Mouse (Mus musculus): ENCODE measurements around the gene Il25.
"Not testable (repeated sequence)": the region's sequence is repeated elsewhere in the genome, so short reads cannot be mapped to it uniquely, and the experiment has no call there.

Il25 gene

DNA sequence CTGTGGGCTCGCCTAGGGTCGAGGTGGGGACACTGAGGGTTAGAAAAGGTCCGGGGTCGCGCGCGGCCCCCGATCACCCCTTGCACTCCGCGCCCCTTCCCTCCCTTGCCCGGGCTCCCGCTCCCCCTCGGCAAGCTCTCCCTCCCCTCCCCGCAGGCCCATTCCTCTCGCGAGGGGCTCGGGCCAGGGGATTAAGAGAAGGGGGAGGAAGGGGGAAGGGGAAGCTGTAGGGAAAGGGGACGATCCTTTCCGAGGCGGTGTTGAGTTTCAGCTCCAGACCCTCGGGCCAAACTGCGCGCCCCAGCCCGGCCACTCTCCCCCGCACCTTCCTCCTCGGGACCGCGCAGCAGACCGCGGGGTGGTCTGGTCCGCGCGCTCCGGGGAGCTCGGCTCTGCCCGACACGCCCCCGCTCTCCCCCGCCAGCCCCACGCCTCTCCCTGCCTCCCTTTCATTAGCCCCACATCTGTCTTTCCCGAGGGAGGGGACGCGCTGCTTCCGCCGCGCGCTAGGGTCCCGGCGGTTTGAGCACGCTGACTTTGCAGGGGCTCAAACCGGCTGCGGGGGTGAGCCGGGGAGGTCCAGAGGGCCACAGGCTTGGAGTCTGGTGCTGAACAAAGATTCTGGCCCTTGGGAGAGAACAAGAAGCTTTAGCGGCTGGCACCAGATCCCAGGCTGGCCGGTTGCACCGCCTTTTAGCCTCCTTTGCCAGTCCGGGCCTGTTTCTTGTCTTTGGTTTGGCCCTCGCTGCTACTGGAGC lies 5.9 kb upstream of the Il25 start:
- DNase-seq (ENCODE audit: low read depth, low spot score): peak; percentile 89

DNA sequence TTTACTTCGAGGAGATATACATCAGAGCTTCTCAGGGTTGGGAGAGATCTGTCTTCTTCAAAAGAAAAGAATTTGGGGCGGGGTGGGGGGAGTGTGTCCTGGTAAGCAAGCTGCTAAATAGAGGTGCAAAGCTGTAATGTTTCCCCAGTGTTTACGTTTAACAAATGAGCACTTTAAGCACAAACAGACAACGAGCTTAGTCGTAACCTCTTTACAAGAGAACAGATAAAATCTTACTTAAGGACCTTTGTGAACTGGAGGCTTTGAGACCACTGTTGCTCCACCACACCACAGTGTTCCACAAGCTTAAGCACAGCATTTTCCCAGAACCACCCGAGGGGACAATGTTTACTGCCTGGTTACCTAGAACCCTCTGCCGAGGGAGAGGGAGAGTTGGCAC lies 5.2 kb upstream of the Il25 start:
- no peak for DNase-seq (ENCODE audit: low read depth, low spot score)

DNA sequence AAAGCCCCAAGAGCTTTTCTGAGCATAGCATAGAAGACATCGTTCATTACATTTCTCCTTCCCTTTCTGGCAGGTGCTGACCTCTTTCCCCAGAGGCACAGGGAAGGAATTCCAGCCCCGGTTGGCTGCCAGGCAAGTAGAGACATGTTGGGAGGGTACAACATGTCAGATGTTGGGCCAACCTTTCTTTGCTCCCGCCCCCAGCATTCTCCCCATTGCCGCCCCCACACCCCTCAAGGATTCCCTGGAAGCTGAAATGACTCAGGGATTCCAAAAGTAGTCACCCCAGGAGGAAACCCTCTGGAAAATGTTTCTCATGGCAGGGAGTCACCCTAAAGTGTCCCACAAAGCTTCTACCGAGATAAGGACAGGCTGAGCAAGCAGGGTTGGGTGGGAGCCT lies 2.7 kb upstream of the Il25 start:
- peak; percentile 49 for DNase-seq (ENCODE audit: low read depth, low spot score)

DNA sequence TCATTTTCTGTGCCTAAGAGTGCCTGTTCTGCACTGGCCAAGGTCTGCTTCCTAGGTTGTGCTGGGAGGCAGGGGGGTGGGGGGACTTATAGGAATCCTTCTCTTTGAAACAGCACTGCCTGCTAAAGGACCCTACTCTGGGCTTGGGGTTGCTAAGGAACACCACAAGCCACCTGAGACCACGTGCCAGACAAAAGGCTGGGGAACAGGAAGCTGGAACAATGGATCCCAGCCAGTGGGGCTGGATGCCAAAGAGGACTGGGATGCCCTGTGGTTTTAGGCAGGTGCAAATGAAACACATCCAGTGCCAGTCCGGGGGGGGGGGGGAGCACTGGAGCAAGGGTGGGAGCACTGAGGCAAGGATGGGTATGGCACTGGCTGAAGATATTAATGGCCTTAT lies 2.1 kb upstream of the Il25 start:
- DNase-seq (ENCODE audit: low read depth, low spot score): peak; percentile 89

DNA sequence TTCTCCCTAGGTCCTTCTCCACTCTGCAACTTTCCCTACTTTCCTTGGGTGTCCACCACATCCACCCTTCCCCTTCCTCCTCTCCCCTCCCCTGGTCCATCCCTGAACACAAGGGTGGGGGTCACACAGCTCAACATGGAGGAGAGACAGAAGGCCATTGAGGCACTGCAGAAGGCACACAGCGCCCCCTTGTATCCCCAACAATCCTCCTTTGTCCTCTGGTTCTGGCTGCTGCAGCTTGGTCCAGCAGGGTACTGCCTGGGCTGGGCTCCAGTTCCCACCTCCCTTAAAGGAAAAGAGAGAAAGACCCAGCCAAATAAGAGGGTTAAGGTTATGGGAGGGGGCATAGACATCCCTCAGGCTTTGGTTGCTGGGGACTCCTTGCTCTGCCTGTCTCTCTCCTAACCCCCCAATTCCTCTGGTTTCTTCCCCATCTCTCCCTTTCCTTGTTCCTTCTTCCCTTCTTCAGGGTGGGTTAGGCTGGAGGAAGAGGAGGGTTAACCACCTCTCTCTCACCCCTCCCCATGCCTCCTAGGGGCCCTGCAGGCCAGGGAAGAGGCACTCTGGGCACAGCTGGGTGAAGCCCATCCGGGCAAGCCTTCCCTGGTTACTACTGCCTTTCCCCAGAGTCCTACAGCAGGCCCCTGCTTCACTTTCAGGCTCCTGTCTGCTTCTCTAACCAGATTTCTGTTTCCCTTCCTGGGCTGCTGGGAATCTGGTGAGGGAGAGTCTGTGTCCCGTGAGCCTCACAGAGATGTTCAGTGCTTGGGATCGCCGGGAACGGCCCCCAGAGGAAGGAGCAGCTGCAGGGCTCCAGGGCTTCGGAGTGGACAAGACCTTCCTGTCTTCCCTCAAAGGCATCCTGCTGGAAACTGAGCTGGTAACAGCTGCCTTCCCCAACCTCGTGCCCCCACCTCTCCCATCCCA lies 3.7 kb downstream of the Il25 start, which contains the start of gene Cmtm5:
Gene Cmtm5 (plus strand): TSS at position 358 of the 927 bp plus-strand sequence.
- DNase-seq (ENCODE audit: low read depth, low spot score): no peak

DNA sequence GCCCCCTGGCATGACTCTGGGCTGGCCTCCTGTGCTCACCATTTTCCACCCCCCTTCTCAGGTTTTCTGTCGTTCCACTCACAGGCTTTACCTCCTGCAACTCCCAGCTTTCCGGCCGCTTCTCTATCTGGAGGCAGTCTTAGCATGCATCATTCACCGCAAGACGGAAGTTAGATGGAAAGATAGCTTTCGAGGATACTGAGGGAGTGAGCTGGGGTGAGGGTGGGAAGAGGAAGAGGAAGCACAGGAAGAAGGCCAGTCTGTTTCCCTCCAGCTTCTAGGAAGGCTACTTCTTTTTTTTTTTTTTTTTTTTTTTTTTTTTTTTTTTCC lies 4.3 kb downstream of the Il25 start:
- DNase-seq (ENCODE audit: low read depth, low spot score): no peak

DNA sequence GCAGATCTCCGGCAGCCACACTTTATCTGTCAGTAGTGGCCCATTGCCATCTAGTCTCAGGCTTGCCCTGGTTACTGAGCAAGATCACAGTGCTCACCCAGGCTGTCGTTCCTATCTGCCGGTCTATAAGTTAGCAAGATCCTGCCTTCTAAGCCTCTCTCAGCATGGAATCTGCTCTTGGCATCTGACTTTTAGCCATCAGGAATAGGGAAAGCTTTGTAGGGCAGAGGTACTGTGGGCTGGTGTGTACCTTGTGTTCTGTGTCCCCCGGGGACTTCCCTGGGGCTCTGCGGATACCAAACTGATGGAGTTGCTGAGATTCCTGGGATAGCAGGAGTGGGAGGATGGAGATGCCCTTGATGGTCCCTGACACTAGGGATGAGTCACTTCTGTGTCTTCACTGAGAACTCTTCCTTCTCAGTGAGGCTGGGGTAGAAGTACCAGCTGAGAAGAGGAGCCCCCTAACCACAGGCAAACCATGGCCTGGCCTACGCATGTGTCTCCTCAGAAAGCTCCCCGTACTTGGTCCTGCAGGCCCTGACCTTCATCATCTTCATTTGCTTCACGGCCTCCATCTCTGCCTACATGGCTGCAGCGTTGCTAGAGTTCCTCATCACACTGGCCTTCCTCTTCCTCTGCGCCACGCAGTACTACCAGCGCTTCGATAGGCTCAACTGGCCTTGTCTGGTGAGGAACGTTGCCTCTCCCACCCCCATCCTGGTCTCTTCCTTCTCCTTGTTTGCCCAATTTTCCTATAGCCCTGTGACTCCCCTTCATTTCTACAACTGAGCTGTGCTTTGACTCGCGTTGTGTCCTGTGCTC lies 5.1 kb downstream of the Il25 start:
- no peak for DNase-seq (ENCODE audit: low read depth, low spot score)

DNA sequence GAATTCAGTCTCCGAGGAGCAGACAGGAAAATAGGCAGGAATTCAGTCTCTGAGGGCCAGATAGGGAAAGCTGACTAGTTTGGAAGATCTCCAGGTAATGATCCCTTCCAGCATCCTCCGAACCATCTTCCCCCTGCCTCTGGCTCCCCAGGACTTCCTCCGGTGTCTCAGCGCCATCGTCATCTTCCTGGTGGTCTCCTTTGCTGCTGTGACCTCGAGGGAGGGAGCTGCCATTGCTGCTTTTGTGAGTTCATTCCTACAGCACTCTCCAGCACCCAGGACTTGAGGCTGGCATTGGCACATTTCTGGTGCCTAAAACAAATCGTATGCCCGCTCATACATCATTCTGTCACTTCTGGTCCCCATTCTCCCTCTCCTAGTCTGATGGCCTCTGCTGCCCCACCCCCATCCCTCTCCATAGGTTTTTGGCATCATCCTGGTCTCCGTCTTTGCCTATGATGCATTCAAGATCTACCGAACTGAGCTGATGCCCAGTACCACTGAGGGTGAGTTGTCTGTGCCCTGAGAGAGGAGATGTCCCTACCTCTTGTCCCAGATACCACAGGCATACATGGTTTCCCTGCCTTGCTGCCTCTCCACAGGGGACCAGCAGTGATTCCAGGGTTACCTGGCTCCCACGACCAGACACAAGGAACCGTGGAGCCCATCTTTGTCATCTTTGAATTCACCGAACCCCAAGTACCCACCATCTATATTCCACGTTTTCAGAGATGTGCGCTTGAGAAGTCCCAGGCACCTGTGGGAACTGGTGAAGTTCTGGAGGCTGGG lies 6.1 kb downstream of the Il25 start:
- DNase-seq (ENCODE audit: low read depth, low spot score): no peak

DNA sequence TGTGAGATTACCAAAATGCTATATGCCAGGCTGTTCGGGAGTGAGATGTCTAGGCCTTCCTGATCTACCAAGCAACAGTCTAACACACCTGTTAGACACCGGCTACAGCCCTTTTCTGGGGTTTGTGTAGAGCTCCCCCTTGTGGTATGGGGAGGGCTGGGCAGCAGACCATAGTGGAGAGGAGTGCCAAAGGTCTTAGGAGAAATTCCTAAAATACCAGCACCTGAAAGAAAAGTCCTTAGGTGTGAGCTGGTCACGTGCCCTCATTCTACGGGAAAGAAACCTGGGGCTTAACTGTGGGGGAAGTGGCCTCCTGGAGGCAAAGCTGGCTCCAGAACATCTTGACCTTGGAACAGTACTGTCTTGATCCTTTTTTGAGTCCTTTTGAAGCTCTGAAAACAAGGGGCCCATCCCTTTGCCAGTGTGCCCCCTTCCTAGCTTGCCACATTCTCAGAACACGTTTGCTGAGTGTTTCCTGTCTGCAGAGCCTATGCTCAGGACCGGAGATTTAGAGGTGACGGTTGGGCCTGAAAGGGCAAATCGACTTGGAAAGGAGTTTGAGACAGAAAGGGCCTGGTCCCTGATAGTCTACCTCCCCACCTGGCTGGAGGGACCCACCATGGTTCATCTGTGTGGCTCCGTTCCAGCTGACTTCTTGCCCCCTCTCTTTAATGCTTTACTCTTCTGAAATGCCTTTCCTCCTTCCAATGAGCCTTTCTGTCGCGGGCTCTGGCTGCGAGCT lies 7.1 kb downstream of the Il25 start:
- peak; percentile 97 for DNase-seq (ENCODE audit: low read depth, low spot score)

DNA sequence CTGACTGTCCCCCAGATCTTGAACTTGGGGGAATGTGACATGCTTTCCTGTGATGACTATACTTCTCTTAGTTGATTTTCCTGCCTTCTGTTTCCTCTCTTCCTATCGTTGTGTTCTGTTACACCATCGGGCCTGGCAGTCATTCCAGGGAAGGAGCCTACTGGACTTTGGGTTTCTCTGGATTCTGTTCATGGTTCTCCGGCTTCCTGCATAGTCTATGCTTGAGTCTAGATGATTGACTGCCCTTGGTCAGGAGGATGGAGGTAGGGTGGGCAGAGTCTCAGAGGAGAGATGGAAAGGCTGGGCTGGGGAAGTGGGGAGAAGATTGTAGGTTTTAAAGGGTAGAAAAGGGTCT lies 7.7 kb downstream of the Il25 start:
- DNase-seq (ENCODE audit: low read depth, low spot score): no peak

DNA sequence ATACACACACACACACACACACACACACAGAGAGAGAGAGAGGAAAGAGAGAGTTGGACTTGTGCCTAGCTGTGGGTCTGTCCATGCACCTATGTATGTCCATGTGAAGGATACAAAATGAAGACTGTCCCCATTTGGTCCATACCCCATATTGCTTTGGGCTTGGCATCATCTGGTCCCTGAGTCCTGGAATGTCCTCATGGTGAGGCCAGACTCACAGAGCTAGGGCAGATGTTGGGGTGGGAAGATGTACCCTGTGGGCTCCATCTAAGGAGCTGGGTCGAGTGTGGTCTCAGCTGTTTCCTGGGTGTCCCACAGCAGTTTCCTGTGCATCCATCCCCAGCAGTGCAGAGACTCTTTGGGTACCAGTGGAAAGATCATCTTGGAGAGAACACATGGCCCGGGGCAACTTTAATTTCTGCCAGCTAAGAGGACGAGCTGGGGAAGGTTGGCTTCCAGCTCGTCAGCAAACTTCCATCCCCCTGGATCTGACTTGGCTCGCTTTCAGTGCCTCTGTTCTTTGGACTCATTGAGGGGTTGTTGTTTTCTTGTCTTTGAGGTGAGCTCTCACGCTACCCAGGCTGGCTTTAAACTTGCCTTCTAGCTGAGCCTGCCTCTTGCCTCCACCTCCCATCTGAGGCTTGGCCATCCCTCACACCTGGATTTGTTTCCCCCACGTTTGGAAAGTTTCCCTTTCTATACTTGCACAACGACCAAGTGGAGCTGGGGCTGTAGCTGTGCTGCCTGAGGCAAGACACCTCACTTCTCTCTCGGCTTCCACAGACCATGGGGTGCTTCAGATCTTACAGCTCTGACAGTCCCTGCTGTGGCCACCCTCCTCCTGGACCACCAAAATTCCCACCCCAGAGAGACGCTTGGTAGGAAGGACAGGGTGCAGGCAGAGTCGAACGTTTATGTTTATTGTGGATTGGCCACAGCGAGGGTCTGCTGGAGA lies 8.8 kb downstream of the Il25 start:
- no peak for DNase-seq (ENCODE audit: low read depth, low spot score)

DNA sequence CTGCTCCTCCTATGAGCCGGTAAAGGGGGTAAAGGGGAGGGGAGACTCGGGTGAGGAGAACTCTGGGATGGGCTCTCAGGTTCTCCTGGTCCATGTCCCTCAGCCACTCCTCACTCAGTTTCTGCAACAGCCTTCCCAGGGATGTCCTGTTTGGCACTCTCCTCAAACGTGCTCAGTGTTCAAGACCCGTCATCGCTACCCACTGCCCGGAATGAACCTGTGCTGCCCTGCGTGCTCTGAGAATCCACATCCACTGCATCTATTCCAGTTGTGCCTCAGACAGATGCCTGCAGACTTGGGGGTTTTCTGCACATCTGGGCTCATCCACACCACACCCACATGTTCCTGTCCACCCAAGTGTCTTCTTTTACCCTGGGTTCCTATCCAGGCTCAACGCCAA lies 10.0 kb downstream of the Il25 start:
- DNase-seq (ENCODE audit: low read depth, low spot score): no peak

DNA sequence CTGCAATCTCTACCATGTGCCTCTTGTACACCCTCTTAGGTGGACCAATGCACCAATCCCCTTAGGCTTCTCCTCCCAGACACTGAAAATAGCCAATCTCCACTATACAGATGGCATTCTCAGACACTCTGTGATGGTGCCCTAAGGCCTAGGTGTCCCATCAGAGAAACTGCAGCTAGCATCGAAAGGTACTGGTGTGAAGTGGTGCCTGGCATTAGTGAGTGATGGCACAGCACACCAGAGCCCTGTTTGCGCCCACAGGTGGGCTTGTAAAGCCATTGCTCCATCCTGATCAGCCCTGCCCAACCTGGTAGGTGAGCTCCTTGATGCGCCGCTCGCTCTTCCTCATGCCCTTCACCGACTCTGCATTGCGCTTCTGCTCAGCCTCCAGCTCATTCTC lies 11.5 kb downstream of the Il25 start:
- DNase-seq (ENCODE audit: low read depth, low spot score): no peak

DNA sequence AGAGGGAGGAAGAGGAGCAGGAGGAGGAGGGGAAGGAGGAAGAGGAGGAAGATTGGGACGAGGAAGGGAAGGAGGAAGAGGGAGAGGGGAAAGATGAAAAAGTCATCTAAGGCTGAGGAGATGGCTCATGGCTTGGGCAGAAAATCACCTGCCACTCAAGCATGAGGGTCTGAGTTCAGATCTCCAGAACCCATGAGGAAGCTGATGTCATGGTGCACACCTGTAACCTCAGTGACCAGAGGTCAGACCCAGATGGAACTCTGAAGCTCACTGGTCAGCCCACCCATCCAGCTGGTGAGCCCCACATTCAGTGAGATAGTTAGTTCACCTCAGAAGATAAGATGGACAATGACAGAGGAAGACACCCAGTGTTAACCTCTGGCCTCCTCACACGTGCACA lies 12.4 kb downstream of the Il25 start:
- no peak for DNase-seq (ENCODE audit: low read depth, low spot score)

DNA sequence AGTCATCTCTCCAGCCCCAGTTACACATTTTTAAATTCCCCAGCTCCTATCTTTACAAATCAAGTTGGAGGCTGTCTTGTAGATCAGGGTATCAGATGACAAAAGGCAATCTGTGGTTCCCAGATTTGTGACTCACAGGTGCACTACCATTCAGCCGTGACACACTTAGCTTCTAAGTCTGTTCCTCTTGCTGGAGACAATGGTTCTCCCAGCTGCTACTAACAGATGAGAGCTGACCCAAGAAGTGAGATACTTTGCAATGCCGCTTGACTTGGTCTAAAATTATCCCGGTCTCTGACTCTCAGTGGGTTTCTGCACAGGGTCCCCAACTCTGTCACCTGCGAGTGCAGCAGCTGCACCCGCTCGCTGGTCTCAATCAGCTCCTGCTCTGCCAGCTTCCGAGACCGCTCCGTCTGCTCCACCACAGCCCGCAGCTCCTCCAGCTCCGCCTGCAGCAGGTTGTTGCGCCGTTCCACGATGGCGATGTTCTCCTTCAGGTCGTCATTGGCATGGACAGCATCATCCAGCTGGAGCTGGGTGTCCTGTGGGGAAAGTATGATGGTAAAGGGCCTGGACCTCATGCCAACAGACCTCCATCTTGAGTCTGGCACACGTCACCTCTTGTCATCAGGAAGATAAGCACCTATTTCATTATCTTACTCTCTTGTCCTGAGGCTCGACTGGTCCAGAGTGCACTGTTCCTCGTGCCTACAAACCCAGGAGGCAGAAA lies 13.6 kb downstream of the Il25 start:
- no peak for DNase-seq (ENCODE audit: low read depth, low spot score)

DNA sequence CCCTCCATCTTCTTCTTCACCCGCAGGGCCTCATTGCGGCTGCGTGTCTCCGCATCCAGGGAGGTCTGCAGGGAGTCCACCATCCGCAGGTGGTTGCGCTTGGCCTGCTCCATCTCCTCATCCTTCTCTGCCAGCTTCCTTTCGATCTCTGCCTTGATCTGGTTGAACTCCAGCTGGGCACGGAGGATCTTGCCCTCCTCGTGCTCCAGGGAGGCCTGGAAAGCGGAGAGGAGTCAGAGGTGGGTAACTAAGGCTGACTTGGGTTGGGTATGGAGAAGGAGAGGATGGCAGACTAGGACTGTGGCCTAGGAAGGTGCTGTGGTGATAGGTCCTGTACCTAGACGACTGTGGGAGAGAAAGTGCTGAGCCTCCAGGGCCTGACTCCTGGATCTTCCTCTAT lies 14.5 kb downstream of the Il25 start:
- DNase-seq (ENCODE audit: low read depth, low spot score): not testable (repeated sequence)

DNA sequence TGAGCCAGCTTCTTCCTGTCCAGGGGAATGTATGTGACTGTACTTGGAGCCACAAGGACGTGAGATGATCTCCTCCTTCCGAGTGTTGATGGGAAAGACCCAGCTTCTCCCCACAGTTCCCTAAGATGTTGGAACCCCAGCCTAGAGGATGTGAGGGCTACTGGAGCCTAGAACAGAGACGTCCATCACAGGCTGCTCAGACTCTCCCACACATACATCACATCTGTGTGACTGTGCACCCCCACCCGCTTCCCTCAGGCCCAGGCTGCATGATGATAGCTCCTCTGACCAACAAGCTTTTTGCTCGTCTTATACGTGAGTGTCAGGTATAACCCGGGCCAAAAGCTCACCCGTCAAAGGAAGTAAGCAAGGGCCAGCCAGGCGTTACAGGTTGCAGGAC lies 16.3 kb downstream of the Il25 start:
- no peak for DNase-seq (ENCODE audit: low read depth, low spot score)

DNA sequence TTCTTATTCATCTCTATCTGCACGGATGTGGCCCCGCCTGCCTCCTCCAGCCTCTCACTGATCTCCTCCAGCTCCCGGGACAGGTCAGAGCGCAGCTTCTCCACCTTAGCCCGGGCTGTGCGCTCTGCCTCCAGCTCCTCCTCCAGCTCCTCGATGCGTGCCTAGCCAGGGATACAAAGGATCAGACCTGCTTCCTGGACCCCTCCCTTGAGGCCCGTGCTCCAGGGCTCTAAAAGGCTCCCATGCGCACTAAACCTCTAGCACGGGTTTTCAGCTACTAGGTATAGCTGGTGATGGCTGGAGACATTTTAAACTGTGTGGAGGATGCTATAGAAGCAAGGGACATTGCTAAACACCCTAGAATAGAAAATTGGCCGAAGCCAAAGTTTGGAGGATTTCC lies 18.0 kb downstream of the Il25 start:
- no peak for DNase-seq (ENCODE audit: low read depth, low spot score)

DNA sequence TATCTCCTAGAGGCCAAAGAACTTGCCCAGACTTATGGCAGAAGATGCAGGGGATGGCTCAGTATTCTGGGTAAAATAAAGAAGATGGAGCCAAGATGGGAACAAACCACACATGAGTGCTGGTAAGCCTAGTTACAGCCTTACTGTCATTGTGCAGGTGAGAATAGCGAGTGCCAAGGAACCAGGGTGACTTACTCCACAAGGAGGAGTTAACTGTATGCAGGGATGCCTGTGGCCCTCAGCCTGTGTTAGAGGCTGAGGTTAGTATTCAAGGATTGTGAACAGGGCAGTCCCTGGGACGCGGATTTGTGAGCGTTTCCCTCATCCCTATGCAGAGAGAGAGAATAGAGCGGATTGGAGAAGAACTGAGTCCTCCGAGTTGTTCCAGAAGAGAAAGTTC lies 19.1 kb downstream of the Il25 start:
- DNase-seq (ENCODE audit: low read depth, low spot score): no peak

Measured in R1 (cell line).